Mouse (Mus musculus) liver, adult 2 months (tissue): Measurements from ENCODE around the gene Npy1r. TPM values are rescaled to one million over a fixed set of nuclear protein-coding genes. Genes with fewer than 3 reads are reported as not detected.

Experiments
- DNase-seq: peaks from one replicate; pipeline ENCODE4 v3.0.0-alpha.2; 2011; ENCODE audit warnings: low read depth, low spot score; ENCODE audit errors: extremely low read depth
- H3K27ac ChIP-seq: fragments of 200-500 bp; replicated peaks from 2 replicates; pipeline ENCODE4 v1.5.1; 2012; ENCODE audit warnings: low read depth, mild to moderate bottlenecking, control low read depth, inconsistent platforms, low read length; ENCODE audit not compliant: insufficient read depth
- H3K27me3 ChIP-seq: fragments of 200-500 bp; 2 replicates; pipeline ENCODE4 v1.6.1; 2012; ENCODE audit warnings: mild to moderate bottlenecking, moderate library complexity, low read length, inconsistent platforms; ENCODE audit not compliant: control insufficient read depth, insufficient read depth
- H3K36me3 ChIP-seq: fragments of 200-500 bp; 2 replicates; pipeline ENCODE4 v1.6.1; 2012; ENCODE audit warnings: low read length, inconsistent platforms; ENCODE audit not compliant: control insufficient read depth, insufficient read depth
- H3K4me1 ChIP-seq: fragments of 200-500 bp; 2 replicates; pipeline ENCODE4 v1.6.1; 2011; ENCODE audit warnings: low read length; ENCODE audit not compliant: control insufficient read depth, insufficient read depth
- H3K4me3 ChIP-seq: fragments of 200-500 bp; 2 replicates; pipeline ENCODE4 v1.5.1; 2011; ENCODE audit warnings: low read depth, mild to moderate bottlenecking, control low read depth, low read length, moderate library complexity; ENCODE audit not compliant: insufficient read depth
- H3K79me2 ChIP-seq: fragments of 200-500 bp; 2 replicates; pipeline ENCODE4 v1.6.1; 2012; ENCODE audit warnings: inconsistent platforms, mild to moderate bottlenecking, low read length, moderate library complexity; ENCODE audit not compliant: control insufficient read depth, insufficient read depth
- H3K9ac ChIP-seq: fragments of 200-500 bp; 2 replicates; pipeline ENCODE4 v1.6.1; 2012; ENCODE audit warnings: low read depth, mild to moderate bottlenecking, control low read depth, inconsistent platforms, low read length
- CTCF ChIP-seq: fragments of 200-500 bp; IDR thresholded peaks from 2 replicates; pipeline ENCODE4 v1.5.1; 2011; ENCODE audit warnings: low read depth, low read length, control low read depth
- POLR2A ChIP-seq: fragments of 200-500 bp; IDR thresholded peaks from 2 replicates; pipeline ENCODE4 v1.6.1; 2011; ENCODE audit warnings: low read length, control low read depth; ENCODE audit not compliant: insufficient read depth; ENCODE audit errors: extremely low read depth
- WGBS: fragments of 180-500 bp; shearing (Covaris S2); methylation state at CpG from one replicate; pipeline ENCODE4 v1.1.7; 2018; 5-methylcytosine and 5-hydroxymethylcytosine counted together
- polyA plus RNA-seq: library from polyadenylated mRNA; depleted of rRNA; stranded (reverse); fragments of >200 nt; gene quantifications from 2 replicates; pipeline ENCODE4 v1.2.3, GENCODE M21; 2012; rRNA removed
- total RNA-seq: library from RNA; depleted of rRNA; stranded (reverse); fragments of >200 nt; gene quantifications from 2 replicates; pipeline ENCODE4 v1.2.3, GENCODE M21; 2014; rRNA removed

Gene Npy1r
- total and polyA plus RNA-seq, 2 experiments = 0.09 TPM; not detected in 1

GRCm38 (mm10) chr8:66731957-66732356, 35.0 kb downstream of the Npy1r start:
- Histone ChIP-seq H3K9ac (no peak overlapping the region), H3K79me2 (no peaks in the 10 kb centered on the region), H3K36me3 (no peaks in the 10 kb centered on the region), H3K4me3 (no peak overlapping the region), H3K27me3 (no peaks in the 10 kb centered on the region), H3K27ac (no peak overlapping the region), H3K4me1 (no peaks in the 10 kb centered on the region)
- no peak for DNase-seq
- TF ChIP-seq POLR2A (no peak), CTCF (no peak)
- 48% methylated on average over 5 of the region's 5 CpGs for WGBS

- Histone ChIP-seq H3K4me3 (no peak overlapping the region), H3K27me3 (no peaks in the 10 kb centered on the region), H3K79me2 (no peaks in the 10 kb centered on the region), H3K36me3 (no peaks in the 10 kb centered on the region), H3K9ac (no peak overlapping the region), H3K4me1 (no peaks in the 10 kb centered on the region), H3K27ac (no peak overlapping the region)
- TF ChIP-seq CTCF (no peak), POLR2A (no peak)
- 15% methylated on average over 1 of the region's 1 CpGs for WGBS
- peak; percentile 15 for DNase-seq
These were observed 45.4 kb downstream of the Npy1r start for GRCm38 (mm10) chr8:66742359-66742758.

GRCm38 (mm10) chr8:66745612-66746011, 48.6 kb downstream of the Npy1r start:
- Histone ChIP-seq H3K27ac (no peak overlapping the region), H3K27me3 (no peaks in the 10 kb centered on the region), H3K9ac (no peak overlapping the region), H3K36me3 (no peaks in the 10 kb centered on the region), H3K79me2 (no peaks in the 10 kb centered on the region), H3K4me3 (no peak overlapping the region), H3K4me1 (no peaks in the 10 kb centered on the region)
- WGBS = 85% methylated on average over 3 of the region's 3 CpGs
- DNase-seq = no peak
- TF ChIP-seq POLR2A (no peak), CTCF (no peak)

- no peak overlapping the region for H3K9ac ChIP-seq
- no peak for DNase-seq
- TF ChIP-seq CTCF = no peak
- TF ChIP-seq POLR2A = no peak
- no peak overlapping the region for H3K27ac ChIP-seq
- no peaks in the 10 kb centered on the region for H3K27me3 ChIP-seq
- H3K4me3 ChIP-seq = no peak overlapping the region
- H3K4me1 ChIP-seq = no peaks in the 10 kb centered on the region
- no peaks in the 10 kb centered on the region for H3K79me2 ChIP-seq
- H3K36me3 ChIP-seq = no peaks in the 10 kb centered on the region
- 68% methylated on average over 2 of the region's 2 CpGs for WGBS
These were observed 54.6 kb downstream of the Npy1r start for GRCm38 (mm10) chr8:66751621-66752020.

DNA sequence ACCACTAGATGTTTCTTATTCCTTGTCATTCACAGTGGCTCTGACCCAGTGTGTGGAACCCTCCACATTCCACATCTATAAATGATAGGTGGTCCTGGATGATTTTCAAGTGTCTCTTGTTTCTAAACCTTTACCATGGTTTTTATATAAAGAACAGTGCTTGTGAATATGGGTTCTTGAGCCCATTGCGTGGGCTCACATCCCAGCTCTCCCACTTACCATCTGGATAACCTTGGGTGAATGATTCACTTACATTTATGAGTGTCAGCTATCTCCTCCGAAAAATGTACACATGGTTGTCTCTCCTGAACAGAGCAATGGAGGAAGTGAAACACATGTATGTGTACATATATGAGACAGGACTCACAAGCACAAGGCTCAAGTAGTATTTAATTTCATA, 59.2 kb downstream of the Npy1r start:
- Histone ChIP-seq H3K36me3 (no peaks in the 10 kb centered on the region), H3K79me2 (no peaks in the 10 kb centered on the region), H3K27ac (no peak overlapping the region), H3K4me3 (no peak overlapping the region), H3K9ac (no peak overlapping the region), H3K4me1 (no peaks in the 10 kb centered on the region), H3K27me3 (no peaks in the 10 kb centered on the region)
- no peak for DNase-seq
- no peak for TF ChIP-seq POLR2A
- no peak for TF ChIP-seq CTCF
- WGBS = 84% methylated on average over 2 of the region's 2 CpGs

Other genes starting within 250 kb of the Npy1r start
- gene Tma16, start 210.7 kb upstream of the Npy1r start, total RNA-seq = 2.9 and 3.4 TPM in 2 replicates
- 0.55 and 1.5 TPM in 2 replicates for gene Tma16, start 210.7 kb upstream of the Npy1r start, polyA plus RNA-seq
- gene Tktl2, start 185.4 kb upstream of the Npy1r start, total RNA-seq = not detected in 2 replicates
- not detected in 2 replicates for gene Tktl2, start 185.4 kb upstream of the Npy1r start, polyA plus RNA-seq
- gene Npy5r, start 9.1 kb upstream of the Npy1r start, total RNA-seq = not detected in 2 replicates
- gene Npy5r, start 9.1 kb upstream of the Npy1r start, polyA plus RNA-seq = not detected in 2 replicates
- gene Naf1, start 163.0 kb downstream of the Npy1r start, total RNA-seq = 1.5 TPM in 2 replicates
- 1.4 TPM in 2 replicates for gene Naf1, start 163.0 kb downstream of the Npy1r start, polyA plus RNA-seq